Comparison of ENCODE assay signal across 26 mouse cellular contexts in genomic region chr12:36150737-36151136, GRCm38 (mm10). TPM values are rescaled to one million over a fixed set of nuclear protein-coding genes. Genes with fewer than 3 reads are reported as not detected.
DNase-seq lines count a peak whose midpoint lies in the region; ATAC-seq and TF ChIP-seq lines count a peak whose summit lies in the region.
"Had no signal": no experiment of that assay in that cellular context is flagged by ENCODE, and none has a peak within 500 bp of the region (broad histone marks: within the 10 kb centered on the region; RNA-seq: fewer than 3 reads in every experiment).

No protein-coding gene starts in this region.

- H3K9me3 ChIP-seq in forebrain, embryonic 14.5 days (replicated peaks; ENCODE audit: control insufficient read depth, low read length) = no peaks in the 10 kb centered on the region
- H3K9me3 ChIP-seq in forebrain, embryonic 15.5 days = peaks cover 5% of the 10 kb centered on the region; the same call in 1 of the 2 replicates
- peaks cover 5% of the 10 kb centered on the region; the same call in 1 of the 2 replicates for H3K9me3 ChIP-seq in heart, embryonic 13.5 days
- H3K9me3 ChIP-seq: embryonic facial prominence, embryonic 12.5 days; G1E; liver, embryonic 12.5 days; neural tube, embryonic 12.5 days had no signal

- ATAC-seq in forebrain, embryonic 14.5 days = no peak; the same call in 1 of the 2 replicates
- no peak for ATAC-seq in forebrain, embryonic 15.5 days (replicated peaks)
- no peak for ATAC-seq in heart, embryonic 13.5 days (ENCODE audit: extremely low read depth, insufficient number of reproducible peaks, low FRiP score, low TSS enrichment)
- ATAC-seq: inflammation-experienced regulatory T-cells, adult 6 months; liver, embryonic 12.5 days; liver, postnatal 0 days; midbrain, embryonic 16.5 days had no signal

- 86% methylated on average over 2 of the region's 2 CpGs for WGBS in forebrain, embryonic 14.5 days
- 65% methylated on average over 2 of the region's 2 CpGs for WGBS in forebrain, embryonic 15.5 days
- 39% methylated on average over 2 of the region's 2 CpGs for WGBS in heart, embryonic 13.5 days

- 0 out of 2 replicates have a peak, but pooled peaks cover 2% of the 10 kb centered on the region for H3K36me3 ChIP-seq in forebrain, embryonic 14.5 days (ENCODE audit: control insufficient read depth, insufficient read depth, low read length)
- no peaks in the 10 kb centered on the region for H3K36me3 ChIP-seq in forebrain, embryonic 15.5 days
- peaks cover 5% of the 10 kb centered on the region for H3K36me3 ChIP-seq in heart, embryonic 13.5 days
- H3K36me3 ChIP-seq: embryonic facial prominence, embryonic 12.5 days had no signal

- H3K27ac ChIP-seq in forebrain, embryonic 14.5 days (ENCODE audit: low read depth, low read length) = no peak overlapping the region
- H3K27ac ChIP-seq in forebrain, embryonic 15.5 days (replicated peaks) = no peak overlapping the region
- H3K27ac ChIP-seq in heart, embryonic 13.5 days (replicated peaks) = peak overlapping the region; percentile 86
- H3K27ac ChIP-seq: embryonic facial prominence, embryonic 12.5 days; hindbrain, embryonic 14.5 days; liver, embryonic 12.5 days; neural tube, embryonic 12.5 days had no signal

- TF ChIP-seq CTCF in brain, embryonic 14.5 days (IDR thresholded peaks at IDR 0.05; ENCODE audit: borderline replicate concordance, extremely low read depth, insufficient read depth, insufficient read length) = no peak

- intact Hi-C loops in heart, postnatal 10 days (cut with DNase I) = no loop called here

- no peak overlapping the region for H3K4me2 ChIP-seq in forebrain, embryonic 14.5 days (ENCODE audit: low read length)
- no peak overlapping the region for H3K4me2 ChIP-seq in forebrain, embryonic 15.5 days (replicated peaks)
- H3K4me2 ChIP-seq in heart, embryonic 13.5 days = peak overlapping the region; percentile 52
- H3K4me2 ChIP-seq: embryonic facial prominence, embryonic 12.5 days; hindbrain, embryonic 14.5 days; liver, embryonic 12.5 days; midbrain, embryonic 11.5 days; neural tube, embryonic 12.5 days had no signal

- H3K27me3 ChIP-seq in forebrain, embryonic 14.5 days (replicated peaks; ENCODE audit: control insufficient read depth, insufficient read depth, low read length) = no peaks in the 10 kb centered on the region
- no peaks in the 10 kb centered on the region for H3K27me3 ChIP-seq in forebrain, embryonic 15.5 days
- no peaks in the 10 kb centered on the region for H3K27me3 ChIP-seq in heart, embryonic 13.5 days (replicated peaks)
- H3K27me3 ChIP-seq: embryonic facial prominence, embryonic 12.5 days; liver, embryonic 12.5 days; neural tube, embryonic 12.5 days had no signal

- H3K4me3 ChIP-seq in forebrain, embryonic 14.5 days (ENCODE audit: low read depth, low read length) = no peak overlapping the region
- H3K4me3 ChIP-seq in forebrain, embryonic 15.5 days = no peak overlapping the region
- H3K4me3 ChIP-seq in heart, embryonic 13.5 days = no peak overlapping the region
- H3K4me3 ChIP-seq: embryonic facial prominence, embryonic 12.5 days; liver, embryonic 12.5 days; neural tube, embryonic 12.5 days had no signal

- no peak for TF ChIP-seq POLR2A in brain, embryonic 14.5 days (IDR thresholded peaks at IDR 0.05; ENCODE audit: borderline replicate concordance, extremely low read depth, insufficient read depth, insufficient read length, poor library complexity, severe bottlenecking)

- peak; percentile 8 for DNase-seq in forebrain, embryonic 14.5 days (ENCODE audit: low spot score)
- peak; percentile 52 for DNase-seq in heart, adult 11 months
- no peak for DNase-seq in heart, postnatal 10 days
- no peak for DNase-seq in heart, adult 8-10 months (ENCODE audit: low spot score)
- DNase-seq in brain, embryonic 14.5 days (ENCODE audit: low read depth) = peak; percentile 26
- DNase-seq in neural tube, embryonic 10.5 days (ENCODE audit: extremely low spot score, low spot score) = no peak
- DNase-seq: adrenal gland, adult 8-10 months; embryo, embryonic 11 days; gastrocnemius, postnatal 14 days; kidney, adult 11 months; kidney, postnatal 14 days; liver, postnatal 0 days; lung, postnatal 36 days; right cerebral cortex, adult 18-20 months; spleen, adult 18-20 months; thymus, postnatal 14 days had no signal

- H3K9ac ChIP-seq in forebrain, embryonic 14.5 days (ENCODE audit: low read length) = no peak overlapping the region
- no peak overlapping the region for H3K9ac ChIP-seq in forebrain, embryonic 15.5 days (replicated peaks)
- peak overlapping the region; percentile 59 for H3K9ac ChIP-seq in heart, embryonic 13.5 days
- H3K9ac ChIP-seq: embryonic facial prominence, embryonic 12.5 days; hindbrain, embryonic 14.5 days; liver, embryonic 12.5 days; liver, postnatal 0 days; neural tube, embryonic 12.5 days had no signal

- peaks cover 9% of the 10 kb centered on the region; the same call in 1 of the 2 replicates for H3K4me1 ChIP-seq in forebrain, embryonic 14.5 days (ENCODE audit: control insufficient read depth, insufficient read depth, low read length)
- H3K4me1 ChIP-seq in forebrain, embryonic 15.5 days = peaks cover 34% of the 10 kb centered on the region
- peaks cover 75% of the 10 kb centered on the region for H3K4me1 ChIP-seq in heart, embryonic 13.5 days

RNA-seq across cellular contexts. Expression of gene Ankmy2, which starts 6.2 kb away (rescaled TPM):
- 55.4 and 70.3 TPM in 2 replicates for polyA plus RNA-seq in forebrain, embryonic 14.5 days (2014; fragmentation: Nextera tagmentation; extraction: Ambion mirVana)
- polyA plus RNA-seq in forebrain, embryonic 15.5 days (2015; fragmentation: Nextera tagmentation; extraction: Ambion mirVana) = 59.7 and 60.2 TPM in 2 replicates
- 10 to 100 TPM; 19.7 to 23.8 TPM for total RNA-seq in heart, postnatal 10 days (2021)
- 25.8 and 25.9 TPM in 2 replicates for polyA plus RNA-seq in heart, embryonic 13.5 days (2015; fragmentation: Nextera tagmentation; extraction: Ambion mirVana)
- total RNA-seq in heart, adult 8-10 months (2022) = 10 to 100 TPM; 11.7 to 17.0 (median 14.3) TPM
- polyA plus RNA-seq in brain, embryonic 14.5 days (2012; rRNA removed) = 29.9 and 39.5 TPM in 2 replicates

RNA-seq across cellular contexts. Expression of gene Bzw2, which starts 7.1 kb away (rescaled TPM):
- 541 and 574 TPM in 2 replicates for polyA plus RNA-seq in forebrain, embryonic 14.5 days (2014; fragmentation: Nextera tagmentation; extraction: Ambion mirVana)
- 515 and 540 TPM in 2 replicates for polyA plus RNA-seq in forebrain, embryonic 15.5 days (2015; fragmentation: Nextera tagmentation; extraction: Ambion mirVana)
- 100 to 1,000 TPM; 137 to 153 TPM for total RNA-seq in heart, postnatal 10 days (2021)
- 201 and 202 TPM in 2 replicates for polyA plus RNA-seq in heart, embryonic 13.5 days (2015; fragmentation: Nextera tagmentation; extraction: Ambion mirVana)
- 100 to 1,000 TPM; 179 to 216 (median 198) TPM for total RNA-seq in heart, adult 8-10 months (2022)
- 225 and 239 TPM in 2 replicates for polyA plus RNA-seq in brain, embryonic 14.5 days (2012; rRNA removed)

Comparison
In these comparisons a context has a peak if more than half of its experiments do, and no peak if none do; other contexts are left out.
1. DNase-seq: peak in forebrain, embryonic 14.5 days (single experiment), heart, adult 11 months (single experiment) and brain, embryonic 14.5 days (single experiment); none in heart, postnatal 10 days (0 of 2), heart, adult 8-10 months (single experiment) and neural tube, embryonic 10.5 days (single experiment).